Mouse (Mus musculus): ENCODE results near the gene Stx4a. TPM values are rescaled to one million over a fixed set of nuclear protein-coding genes. Genes with fewer than 3 reads are reported as not detected.

Stx4a gene
- polyA plus RNA-seq, 1 experiment from 2014 or later = 18.3 TPM

DNA sequence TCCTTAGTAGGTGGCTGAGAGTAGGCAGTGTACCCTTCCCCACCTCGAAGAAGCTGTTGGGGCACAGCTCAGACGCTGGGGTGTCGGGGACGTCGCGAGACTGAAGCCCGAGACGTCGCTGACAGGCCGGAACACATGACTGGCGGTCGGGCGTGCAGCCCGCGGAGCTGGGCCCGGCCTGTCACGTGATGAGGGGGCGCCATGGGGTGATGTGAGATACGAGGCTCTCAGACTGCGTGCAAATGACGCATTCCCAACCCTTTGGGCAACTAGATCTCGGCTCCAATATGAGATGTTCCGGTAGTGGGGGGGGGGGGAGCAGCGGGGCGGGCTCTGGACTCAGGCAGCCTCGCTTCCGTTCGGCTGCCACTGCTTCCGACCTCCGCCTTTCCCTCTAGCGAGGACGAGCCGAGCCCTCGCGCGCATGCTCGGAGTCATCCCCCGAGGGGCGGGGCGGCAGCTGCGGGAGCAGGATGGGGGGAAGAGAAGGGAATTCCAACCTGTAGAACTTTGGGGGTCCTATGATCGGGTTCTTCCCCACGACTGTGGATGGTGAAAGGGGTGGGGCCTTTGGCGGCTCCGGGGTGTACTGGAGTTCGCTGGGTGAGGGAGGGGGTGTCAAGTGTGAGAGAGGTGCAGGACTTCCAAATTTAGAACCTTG lies 17.4 kb downstream of the Stx4a start:
- Histone ChIP-seq H3K4me2 (ENCODE audit: low read length) (peak overlapping the region; percentile 98), H3K27ac (ENCODE audit: low read length) (peak overlapping the region; percentile 88), H3K36me3 (ENCODE audit: control insufficient read depth, insufficient read depth, low read length) (no peaks in the 10 kb centered on the region), H3K4me1 (ENCODE audit: control insufficient read depth, insufficient read depth, low read length) (peaks cover 14% of the 10 kb centered on the region; the same call in 1 of the 2 replicates), H3K4me3 (ENCODE audit: low read depth, low read length) (peak overlapping the region; percentile 55), H3K27me3 (ENCODE audit: control insufficient read depth, insufficient read depth, low read depth, low read length) (no peaks in the 10 kb centered on the region), H3K9me3 (replicated peaks; ENCODE audit: control insufficient read depth, low read length, poor library complexity, severe bottlenecking) (no peaks in the 10 kb centered on the region), H3K9ac (ENCODE audit: low read depth, low read length) (peak overlapping the region; percentile 74)
- peak; percentile 95 for ATAC-seq
- under 1% methylated on average over 28 of the region's 46 CpGs for WGBS

DNA sequence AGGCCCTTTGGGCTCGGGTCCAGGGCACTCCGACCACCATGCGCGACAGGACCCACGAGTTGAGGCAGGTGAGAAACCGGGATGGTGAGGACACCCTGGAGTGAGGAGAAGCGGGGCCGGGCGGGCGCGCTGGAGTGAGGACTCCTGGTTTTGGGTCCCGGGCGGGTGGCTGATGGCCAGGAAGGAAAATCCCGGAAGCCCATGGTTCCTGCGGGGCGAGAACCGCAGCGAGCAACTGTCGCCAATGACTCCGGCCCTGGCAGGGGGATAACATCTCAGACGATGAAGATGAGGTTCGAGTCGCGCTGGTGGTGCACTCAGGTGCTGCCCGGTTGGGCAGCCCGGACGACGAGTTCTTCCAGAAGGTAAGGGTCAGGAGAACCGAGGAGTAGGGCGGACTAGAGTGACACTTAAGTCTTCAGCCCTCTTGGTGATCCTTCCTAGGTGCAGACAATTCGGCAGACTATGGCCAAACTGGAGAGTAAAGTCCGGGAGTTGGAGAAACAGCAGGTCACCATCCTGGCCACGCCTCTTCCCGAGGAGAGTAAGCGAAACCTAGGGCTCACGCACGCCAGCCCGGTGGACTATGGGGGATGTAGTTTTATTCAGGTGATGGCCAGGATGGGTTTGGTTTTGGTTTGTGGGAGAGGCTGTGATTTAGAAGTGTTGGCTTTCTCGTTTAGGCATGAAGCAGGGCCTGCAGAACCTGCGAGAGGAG lies 18.1 kb downstream of the Stx4a start:
- H3K4me2 ChIP-seq (ENCODE audit: low read length) = peak overlapping the region; percentile 98
- peak overlapping the region; percentile 74 for H3K9ac ChIP-seq (ENCODE audit: low read depth, low read length)
- H3K9me3 ChIP-seq (replicated peaks; ENCODE audit: control insufficient read depth, low read length, poor library complexity, severe bottlenecking) = no peaks in the 10 kb centered on the region
- H3K36me3 ChIP-seq (ENCODE audit: control insufficient read depth, insufficient read depth, low read length) = no peaks in the 10 kb centered on the region
- peak overlapping the region; percentile 55 for H3K4me3 ChIP-seq (ENCODE audit: low read depth, low read length)
- peak overlapping the region; percentile 88 for H3K27ac ChIP-seq (ENCODE audit: low read length)
- WGBS = under 1% methylated on average over 40 of the region's 40 CpGs
- peaks cover 14% of the 10 kb centered on the region; the same call in 1 of the 2 replicates for H3K4me1 ChIP-seq (ENCODE audit: control insufficient read depth, insufficient read depth, low read length)
- peak; percentile 72 for ATAC-seq
- no peaks in the 10 kb centered on the region for H3K27me3 ChIP-seq (ENCODE audit: control insufficient read depth, insufficient read depth, low read depth, low read length)

DNA sequence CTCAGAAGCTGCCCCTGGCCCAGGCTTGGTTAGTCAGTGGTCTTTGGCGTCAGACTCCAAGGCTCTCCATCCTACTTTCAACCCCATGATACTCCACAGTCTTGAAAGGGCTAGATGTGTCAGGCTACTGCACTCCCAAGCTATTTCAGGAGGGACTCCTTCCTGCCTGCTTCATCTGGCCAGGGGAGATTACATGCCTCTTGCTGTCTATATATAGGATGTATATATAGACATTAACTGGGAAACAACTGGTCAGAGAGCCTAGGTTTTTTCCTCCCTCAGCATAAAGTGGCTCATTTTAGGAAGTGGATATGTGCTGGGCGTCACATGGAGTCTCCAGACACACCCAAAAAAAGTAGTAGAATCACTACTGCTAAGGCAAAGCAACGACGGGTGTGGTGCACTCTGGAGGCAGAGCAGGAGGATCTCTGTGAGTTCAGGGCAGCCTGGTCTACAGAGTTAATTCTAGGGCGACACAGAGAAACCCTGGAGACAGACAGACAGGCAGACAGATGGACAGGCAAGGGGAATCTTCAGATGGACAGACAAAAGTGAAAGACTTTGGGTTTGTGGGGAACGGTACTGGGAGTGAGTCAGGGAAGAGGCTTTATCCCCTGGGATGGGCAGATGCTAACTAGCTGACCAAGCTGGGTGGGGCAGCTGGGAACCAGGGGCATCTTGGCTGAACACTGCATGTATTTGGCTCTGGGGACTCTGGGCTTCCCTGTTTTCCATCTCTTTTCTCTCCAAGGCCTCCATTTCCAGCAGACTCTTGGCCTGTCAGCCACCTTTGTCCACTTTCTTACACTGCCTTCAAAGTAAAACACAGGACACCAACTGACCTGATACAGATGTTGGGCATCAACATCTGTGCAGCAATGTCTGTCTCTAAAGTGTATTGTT lies 26.1 kb downstream of the Stx4a start:
- no peak for ATAC-seq
- Histone ChIP-seq H3K4me2 (ENCODE audit: low read length) (no peak overlapping the region), H3K9me3 (replicated peaks; ENCODE audit: control insufficient read depth, low read length, poor library complexity, severe bottlenecking) (no peaks in the 10 kb centered on the region), H3K4me3 (ENCODE audit: low read depth, low read length) (no peak overlapping the region), H3K36me3 (ENCODE audit: control insufficient read depth, insufficient read depth, low read length) (no peaks in the 10 kb centered on the region), H3K27ac (ENCODE audit: low read length) (no peak overlapping the region), H3K9ac (ENCODE audit: low read depth, low read length) (no peak overlapping the region), H3K4me1 (ENCODE audit: control insufficient read depth, insufficient read depth, low read length) (no peaks in the 10 kb centered on the region), H3K27me3 (ENCODE audit: control insufficient read depth, insufficient read depth, low read depth, low read length) (no peaks in the 10 kb centered on the region)
- 80% methylated on average over 6 of the region's 6 CpGs for WGBS

- no peak for ATAC-seq
- H3K4me3 ChIP-seq (ENCODE audit: low read depth, low read length) = no peak overlapping the region
- no peak overlapping the region for H3K9ac ChIP-seq (ENCODE audit: low read depth, low read length)
- no peaks in the 10 kb centered on the region for H3K9me3 ChIP-seq (replicated peaks; ENCODE audit: control insufficient read depth, low read length, poor library complexity, severe bottlenecking)
- no peaks in the 10 kb centered on the region for H3K36me3 ChIP-seq (ENCODE audit: control insufficient read depth, insufficient read depth, low read length)
- 77% methylated on average over 5 of the region's 5 CpGs for WGBS
- no peak overlapping the region for H3K27ac ChIP-seq (ENCODE audit: low read length)
- no peaks in the 10 kb centered on the region for H3K27me3 ChIP-seq (ENCODE audit: control insufficient read depth, insufficient read depth, low read depth, low read length)
- H3K4me1 ChIP-seq (ENCODE audit: control insufficient read depth, insufficient read depth, low read length) = no peaks in the 10 kb centered on the region
- no peak overlapping the region for H3K4me2 ChIP-seq (ENCODE audit: low read length)
Observed at GRCm38 (mm10) chr7:127850906-127851305, 26.8 kb downstream of the Stx4a start.

- Histone ChIP-seq H3K27me3 (ENCODE audit: control insufficient read depth, insufficient read depth, low read depth, low read length) (no peaks in the 10 kb centered on the region), H3K27ac (ENCODE audit: low read length) (no peak overlapping the region), H3K9ac (ENCODE audit: low read depth, low read length) (no peak overlapping the region), H3K36me3 (ENCODE audit: control insufficient read depth, insufficient read depth, low read length) (no peaks in the 10 kb centered on the region), H3K4me2 (ENCODE audit: low read length) (no peak overlapping the region), H3K4me1 (ENCODE audit: control insufficient read depth, insufficient read depth, low read length) (no peaks in the 10 kb centered on the region), H3K4me3 (ENCODE audit: low read depth, low read length) (no peak overlapping the region), H3K9me3 (replicated peaks; ENCODE audit: control insufficient read depth, low read length, poor library complexity, severe bottlenecking) (no peaks in the 10 kb centered on the region)
- 95% methylated on average over 6 of the region's 6 CpGs for WGBS
- ATAC-seq = no peak
Observed at GRCm38 (mm10) chr7:127858258-127858657, 34.2 kb downstream of the Stx4a start.

GRCm38 (mm10) chr7:127866434-127866833 lies 42.3 kb downstream of the Stx4a start:
- Histone ChIP-seq H3K4me1 (ENCODE audit: control insufficient read depth, insufficient read depth, low read length) (no peaks in the 10 kb centered on the region; the same call in 1 of the 2 replicates), H3K36me3 (ENCODE audit: control insufficient read depth, insufficient read depth, low read length) (peaks cover 35% of the 10 kb centered on the region), H3K27ac (ENCODE audit: low read length) (no peak overlapping the region), H3K9me3 (replicated peaks; ENCODE audit: control insufficient read depth, low read length, poor library complexity, severe bottlenecking) (no peaks in the 10 kb centered on the region), H3K4me3 (ENCODE audit: low read depth, low read length) (no peak overlapping the region), H3K9ac (ENCODE audit: low read depth, low read length) (no peak overlapping the region), H3K4me2 (ENCODE audit: low read length) (no peak overlapping the region), H3K27me3 (ENCODE audit: control insufficient read depth, insufficient read depth, low read depth, low read length) (no peaks in the 10 kb centered on the region)
- peak; percentile 55; the same call in 1 of the 2 replicates for ATAC-seq
- 92% methylated on average over 12 of the region's 12 CpGs for WGBS

- WGBS = 96% methylated on average over 18 of the region's 18 CpGs
- Histone ChIP-seq H3K27ac (ENCODE audit: low read length) (no peak overlapping the region), H3K4me3 (ENCODE audit: low read depth, low read length) (no peak overlapping the region), H3K27me3 (ENCODE audit: control insufficient read depth, insufficient read depth, low read depth, low read length) (no peaks in the 10 kb centered on the region), H3K36me3 (ENCODE audit: control insufficient read depth, insufficient read depth, low read length) (peaks cover 35% of the 10 kb centered on the region), H3K4me2 (ENCODE audit: low read length) (no peak overlapping the region), H3K9ac (ENCODE audit: low read depth, low read length) (no peak overlapping the region), H3K9me3 (replicated peaks; ENCODE audit: control insufficient read depth, low read length, poor library complexity, severe bottlenecking) (no peaks in the 10 kb centered on the region), H3K4me1 (ENCODE audit: control insufficient read depth, insufficient read depth, low read length) (no peaks in the 10 kb centered on the region; the same call in 1 of the 2 replicates)
- ATAC-seq = no peak
Observed at GRCm38 (mm10) chr7:127867641-127868040, 43.5 kb downstream of the Stx4a start.

DNA sequence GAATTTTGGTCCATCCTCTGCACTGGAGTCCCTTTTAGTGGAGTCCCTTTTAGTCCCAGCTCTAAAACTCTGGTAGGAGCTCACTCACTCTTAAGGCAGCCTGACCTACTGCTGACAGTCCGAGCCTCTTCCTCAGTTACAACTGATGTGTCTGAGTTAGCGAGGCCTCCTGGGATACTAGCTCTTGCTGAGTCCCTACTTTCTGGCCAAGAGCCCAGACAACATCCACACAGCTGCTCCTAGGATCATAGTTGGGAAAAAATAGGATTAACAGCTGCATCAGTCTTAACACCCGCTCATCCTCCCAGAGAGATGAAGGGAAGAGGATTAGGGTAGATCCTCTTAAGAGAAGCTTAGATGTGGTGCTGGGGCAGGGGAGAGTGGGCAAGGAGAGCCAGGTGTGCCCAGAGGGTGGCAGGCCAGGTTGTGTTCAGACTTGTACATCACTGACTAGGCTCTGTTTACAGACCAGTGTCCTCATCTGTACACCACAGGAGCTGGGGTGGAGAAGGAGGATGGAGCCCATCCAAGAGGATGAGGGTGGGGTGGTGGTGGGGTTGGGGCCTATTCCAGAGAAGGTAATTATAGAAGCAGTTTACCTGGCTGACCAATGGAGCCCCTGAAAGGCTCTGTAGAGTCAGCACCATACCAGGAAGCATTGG lies 45.2 kb downstream of the Stx4a start:
- H3K9ac ChIP-seq (ENCODE audit: low read depth, low read length) = no peak overlapping the region
- no peak overlapping the region for H3K27ac ChIP-seq (ENCODE audit: low read length)
- no peaks in the 10 kb centered on the region for H3K27me3 ChIP-seq (ENCODE audit: control insufficient read depth, insufficient read depth, low read depth, low read length)
- H3K36me3 ChIP-seq (ENCODE audit: control insufficient read depth, insufficient read depth, low read length) = peaks cover 34% of the 10 kb centered on the region
- H3K4me1 ChIP-seq (ENCODE audit: control insufficient read depth, insufficient read depth, low read length) = peaks cover 13% of the 10 kb centered on the region
- H3K4me2 ChIP-seq (ENCODE audit: low read length) = no peak overlapping the region
- H3K9me3 ChIP-seq (replicated peaks; ENCODE audit: control insufficient read depth, low read length, poor library complexity, severe bottlenecking) = no peaks in the 10 kb centered on the region
- 49% methylated on average over 3 of the region's 3 CpGs for WGBS
- ATAC-seq = peak; percentile 32; the same call in 1 of the 2 replicates
- no peak overlapping the region for H3K4me3 ChIP-seq (ENCODE audit: low read depth, low read length)

Measured in midbrain, embryonic 16.5 days (tissue).